Comparison of ENCODE assay signal across 12 mouse cellular contexts in genomic region chr6:99260941-99261736, GRCm38 (mm10).
DNase-seq lines count a peak whose midpoint lies in the region; ATAC-seq and TF ChIP-seq lines count a peak whose summit lies in the region.
"Had no signal": no experiment of that assay in that cellular context is flagged by ENCODE, and none has a peak within 500 bp of the region (broad histone marks: within the 10 kb centered on the region; RNA-seq: fewer than 3 reads in every experiment).

No protein-coding gene starts in this region.

- peak overlapping the region; percentile 31 for H3K27ac ChIP-seq in heart, embryonic 16.5 days (ENCODE audit: low read length)
- H3K27ac ChIP-seq in bone marrow, adult 2 months (ENCODE audit: control insufficient read depth, insufficient read depth, low read depth, low read length, poor library complexity), result peak overlapping the region; percentile 53; the same call in 1 of the 2 replicates
- H3K27ac ChIP-seq in hindbrain, embryonic 13.5 days, result no peak overlapping the region
- no peak overlapping the region for H3K27ac ChIP-seq in hindbrain, embryonic 12.5 days
- H3K27ac ChIP-seq: embryonic facial prominence, embryonic 13.5 days; hindbrain, postnatal 0 days had no signal

- TF ChIP-seq CTCF in bone marrow, adult 2 months (IDR thresholded peaks at IDR 0.05; ENCODE audit: control insufficient read depth, insufficient read depth, low read length), result no peak

- ATAC-seq in heart, embryonic 16.5 days (replicated peaks; ENCODE audit: extremely low read depth, insufficient read depth, low FRiP score), result no peak
- peak; percentile 20; the same call in 1 of the 2 replicates for ATAC-seq in megakaryocyte-erythroid progenitor cell, adult 5-6 weeks (replicated peaks; ENCODE audit: low FRiP score, low TSS enrichment, poor library complexity, severe bottlenecking)
- ATAC-seq in hindbrain, embryonic 13.5 days (ENCODE audit: low FRiP score), result no peak
- no peak for ATAC-seq in hindbrain, embryonic 12.5 days (ENCODE audit: low FRiP score)
- ATAC-seq: hindbrain, postnatal 0 days had no signal

- DNase-seq in heart, adult 8-10 months (ENCODE audit: low spot score), result no peak
- peak; percentile 83 for DNase-seq in A20 (ENCODE audit: low read depth, low spot score)
- DNase-seq in ovary, postnatal 36 days (ENCODE audit: low spot score), result no peak
- DNase-seq: right cerebral cortex, postnatal 4 days had no signal

- H3K4me1 ChIP-seq in heart, embryonic 16.5 days (ENCODE audit: control insufficient read depth, insufficient read depth, low read length), result peaks cover 54% of the 10 kb centered on the region
- H3K4me1 ChIP-seq in bone marrow, adult 2 months (ENCODE audit: control insufficient read depth, insufficient read depth, low read length), result peaks cover 6% of the 10 kb centered on the region; the same call in 1 of the 2 replicates
- H3K4me1 ChIP-seq in hindbrain, embryonic 13.5 days (replicated peaks), result peaks cover 32% of the 10 kb centered on the region
- peaks cover 38% of the 10 kb centered on the region for H3K4me1 ChIP-seq in hindbrain, embryonic 12.5 days

- no peaks in the 10 kb centered on the region for H3K27me3 ChIP-seq in heart, embryonic 16.5 days (ENCODE audit: control insufficient read depth, insufficient read depth, low read length)
- peaks cover 10% of the 10 kb centered on the region; the same call in 1 of the 2 replicates for H3K27me3 ChIP-seq in hindbrain, embryonic 13.5 days
- H3K27me3 ChIP-seq in hindbrain, embryonic 12.5 days, result peaks cover under 1% of the 10 kb centered on the region; the same call in 1 of the 2 replicates

- H3K36me3 ChIP-seq in heart, embryonic 16.5 days (ENCODE audit: control insufficient read depth, insufficient read depth), result no peaks in the 10 kb centered on the region
- no peaks in the 10 kb centered on the region for H3K36me3 ChIP-seq in hindbrain, embryonic 13.5 days
- H3K36me3 ChIP-seq in hindbrain, embryonic 12.5 days, result no peaks in the 10 kb centered on the region
- H3K36me3 ChIP-seq: embryonic facial prominence, embryonic 13.5 days had no signal

- H3K9ac ChIP-seq in heart, embryonic 16.5 days (ENCODE audit: low read length), result no peak overlapping the region
- no peak overlapping the region for H3K9ac ChIP-seq in hindbrain, embryonic 13.5 days
- no peak overlapping the region for H3K9ac ChIP-seq in hindbrain, embryonic 12.5 days
- H3K9ac ChIP-seq: embryonic facial prominence, embryonic 13.5 days had no signal

- 66% methylated on average over 11 of the region's 11 CpGs for WGBS in heart, embryonic 16.5 days
- WGBS in bone marrow, adult 2 months, result 9% methylated on average over 11 of the region's 11 CpGs
- 43% methylated on average over 11 of the region's 11 CpGs for WGBS in hindbrain, embryonic 13.5 days
- 42% methylated on average over 11 of the region's 11 CpGs for WGBS in hindbrain, embryonic 12.5 days

- no peak overlapping the region for H3K4me2 ChIP-seq in heart, embryonic 16.5 days (ENCODE audit: low read depth, low read length)
- H3K4me2 ChIP-seq in hindbrain, embryonic 13.5 days, result no peak overlapping the region
- H3K4me2 ChIP-seq in hindbrain, embryonic 12.5 days (replicated peaks), result no peak overlapping the region
- H3K4me2 ChIP-seq: embryonic facial prominence, embryonic 13.5 days; heart, embryonic 11.5 days had no signal

- no peak overlapping the region for H3K4me3 ChIP-seq in heart, embryonic 16.5 days (ENCODE audit: low read length)
- H3K4me3 ChIP-seq in bone marrow, adult 2 months (replicated peaks; ENCODE audit: control insufficient read depth, low read depth, low read length), result no peak overlapping the region
- no peak overlapping the region for H3K4me3 ChIP-seq in hindbrain, embryonic 13.5 days
- H3K4me3 ChIP-seq in hindbrain, embryonic 12.5 days, result no peak overlapping the region
- H3K4me3 ChIP-seq: embryonic facial prominence, embryonic 13.5 days had no signal

- H3K9me3 ChIP-seq in heart, embryonic 16.5 days (replicated peaks; ENCODE audit: control insufficient read depth, low read length), result no peaks in the 10 kb centered on the region
- no peaks in the 10 kb centered on the region for H3K9me3 ChIP-seq in hindbrain, embryonic 13.5 days
- H3K9me3 ChIP-seq in hindbrain, embryonic 12.5 days (replicated peaks), result no peaks in the 10 kb centered on the region
- H3K9me3 ChIP-seq: embryonic facial prominence, embryonic 13.5 days had no signal

- no peak for TF ChIP-seq POLR2A in bone marrow, adult 2 months (IDR thresholded peaks at IDR 0.05; ENCODE audit: borderline replicate concordance, control insufficient read depth, low read depth, low read length)

Comparison
In these comparisons a context has a peak if more than half of its experiments do, and no peak if none do; other contexts are left out.
1. H3K27ac ChIP-seq: peak in heart, embryonic 16.5 days (single experiment) and bone marrow, adult 2 months (single experiment); none in hindbrain, embryonic 13.5 days (single experiment) and hindbrain, embryonic 12.5 days (single experiment).